Mouse (Mus musculus): ENCODE measurements around the gene Apbb2. TPM values are rescaled to one million over a fixed set of nuclear protein-coding genes. Genes with fewer than 3 reads are reported as not detected.

Apbb2 gene
- polyA plus RNA-seq, 1 experiment from 2014 or later, result 39.5 TPM

GRCm38 (mm10) chr5:66445497-66445896, 173.1 kb downstream of the Apbb2 start:
- no peaks in the 10 kb centered on the region for H3K4me1 ChIP-seq (ENCODE audit: control insufficient read depth, insufficient read depth, low read length)
- 85% methylated on average over 7 of the region's 7 CpGs for WGBS

GRCm38 (mm10) chr5:66442260-66442659, 176.3 kb downstream of the Apbb2 start:
- Histone ChIP-seq H3K36me3 (ENCODE audit: control insufficient read depth, insufficient read depth, low read length) (no peaks in the 10 kb centered on the region), H3K4me2 (replicated peaks; ENCODE audit: low read depth, low read length) (no peak overlapping the region), H3K9ac (replicated peaks; ENCODE audit: low read depth, low read length) (no peak overlapping the region), H3K27ac (ENCODE audit: low read length) (no peak overlapping the region), H3K9me3 (ENCODE audit: control insufficient read depth, low read depth, low read length) (no peaks in the 10 kb centered on the region), H3K4me3 (ENCODE audit: low read depth, low read length) (no peak overlapping the region), H3K27me3 (ENCODE audit: control insufficient read depth, insufficient read depth, low read length) (no peaks in the 10 kb centered on the region), H3K4me1 (ENCODE audit: control insufficient read depth, insufficient read depth, low read length) (no peaks in the 10 kb centered on the region)
- no peak for ATAC-seq (ENCODE audit: insufficient number of reproducible peaks, insufficient read depth, low FRiP score, low read depth)
- 95% methylated on average over 7 of the region's 7 CpGs for WGBS

More at GRCm38 (mm10) chr5:66445497-66445896, 173.1 kb downstream of the Apbb2 start:
- no peak overlapping the region for H3K9ac ChIP-seq (replicated peaks; ENCODE audit: low read depth, low read length)
- no peak overlapping the region for H3K4me3 ChIP-seq (ENCODE audit: low read depth, low read length)
- no peaks in the 10 kb centered on the region for H3K36me3 ChIP-seq (ENCODE audit: control insufficient read depth, insufficient read depth, low read length)
- ATAC-seq (ENCODE audit: insufficient number of reproducible peaks, insufficient read depth, low FRiP score, low read depth), result no peak
- no peak overlapping the region for H3K4me2 ChIP-seq (replicated peaks; ENCODE audit: low read depth, low read length)
- H3K27me3 ChIP-seq (ENCODE audit: control insufficient read depth, insufficient read depth, low read length), result no peaks in the 10 kb centered on the region
- H3K27ac ChIP-seq (ENCODE audit: low read length), result no peak overlapping the region
- no peaks in the 10 kb centered on the region for H3K9me3 ChIP-seq (ENCODE audit: control insufficient read depth, low read depth, low read length)

- H3K27ac ChIP-seq (ENCODE audit: low read length), result no peak overlapping the region
- no peak overlapping the region for H3K4me2 ChIP-seq (replicated peaks; ENCODE audit: low read depth, low read length)
- no peak overlapping the region for H3K4me3 ChIP-seq (ENCODE audit: low read depth, low read length)
- no peak for ATAC-seq (ENCODE audit: insufficient number of reproducible peaks, insufficient read depth, low FRiP score, low read depth)
- no peaks in the 10 kb centered on the region for H3K9me3 ChIP-seq (ENCODE audit: control insufficient read depth, low read depth, low read length)
- 83% methylated on average over 2 of the region's 2 CpGs for WGBS
- no peaks in the 10 kb centered on the region for H3K4me1 ChIP-seq (ENCODE audit: control insufficient read depth, insufficient read depth, low read length)
- no peaks in the 10 kb centered on the region for H3K36me3 ChIP-seq (ENCODE audit: control insufficient read depth, insufficient read depth, low read length)
- H3K9ac ChIP-seq (replicated peaks; ENCODE audit: low read depth, low read length), result no peak overlapping the region
- no peaks in the 10 kb centered on the region for H3K27me3 ChIP-seq (ENCODE audit: control insufficient read depth, insufficient read depth, low read length)
Observed at GRCm38 (mm10) chr5:66436791-66437246, 181.8 kb downstream of the Apbb2 start.

GRCm38 (mm10) chr5:66435158-66435557, 183.4 kb downstream of the Apbb2 start:
- 93% methylated on average over 4 of the region's 4 CpGs for WGBS
- H3K27ac ChIP-seq (ENCODE audit: low read length), result no peak overlapping the region
- ATAC-seq (ENCODE audit: insufficient number of reproducible peaks, insufficient read depth, low FRiP score, low read depth), result no peak
- no peaks in the 10 kb centered on the region for H3K36me3 ChIP-seq (ENCODE audit: control insufficient read depth, insufficient read depth, low read length)
- no peaks in the 10 kb centered on the region for H3K27me3 ChIP-seq (ENCODE audit: control insufficient read depth, insufficient read depth, low read length)
- H3K9me3 ChIP-seq (ENCODE audit: control insufficient read depth, low read depth, low read length), result no peaks in the 10 kb centered on the region
- no peak overlapping the region for H3K4me2 ChIP-seq (replicated peaks; ENCODE audit: low read depth, low read length)
- H3K9ac ChIP-seq (replicated peaks; ENCODE audit: low read depth, low read length), result no peak overlapping the region
- H3K4me3 ChIP-seq (ENCODE audit: low read depth, low read length), result no peak overlapping the region
- H3K4me1 ChIP-seq (ENCODE audit: control insufficient read depth, insufficient read depth, low read length), result no peaks in the 10 kb centered on the region

GRCm38 (mm10) chr5:66429076-66429475, 189.5 kb downstream of the Apbb2 start:
- no peak overlapping the region for H3K4me3 ChIP-seq (ENCODE audit: low read depth, low read length)
- 38% methylated on average over 2 of the region's 2 CpGs for WGBS
- H3K36me3 ChIP-seq (ENCODE audit: control insufficient read depth, insufficient read depth, low read length), result no peaks in the 10 kb centered on the region

GRCm38 (mm10) chr5:66428071-66428470, 190.5 kb downstream of the Apbb2 start:
- Histone ChIP-seq H3K4me1 (ENCODE audit: control insufficient read depth, insufficient read depth, low read length) (no peaks in the 10 kb centered on the region), H3K36me3 (ENCODE audit: control insufficient read depth, insufficient read depth, low read length) (no peaks in the 10 kb centered on the region), H3K9ac (replicated peaks; ENCODE audit: low read depth, low read length) (no peak overlapping the region), H3K4me3 (ENCODE audit: low read depth, low read length) (no peak overlapping the region), H3K27ac (ENCODE audit: low read length) (no peak overlapping the region), H3K4me2 (replicated peaks; ENCODE audit: low read depth, low read length) (no peak overlapping the region), H3K27me3 (ENCODE audit: control insufficient read depth, insufficient read depth, low read length) (no peaks in the 10 kb centered on the region), H3K9me3 (ENCODE audit: control insufficient read depth, low read depth, low read length) (no peaks in the 10 kb centered on the region)
- no peak for ATAC-seq (ENCODE audit: insufficient number of reproducible peaks, insufficient read depth, low FRiP score, low read depth)

More at GRCm38 (mm10) chr5:66429076-66429475, 189.5 kb downstream of the Apbb2 start:
- ATAC-seq (ENCODE audit: insufficient number of reproducible peaks, insufficient read depth, low FRiP score, low read depth), result no peak
- H3K9me3 ChIP-seq (ENCODE audit: control insufficient read depth, low read depth, low read length), result no peaks in the 10 kb centered on the region
- no peak overlapping the region for H3K27ac ChIP-seq (ENCODE audit: low read length)
- no peak overlapping the region for H3K4me2 ChIP-seq (replicated peaks; ENCODE audit: low read depth, low read length)
- no peak overlapping the region for H3K9ac ChIP-seq (replicated peaks; ENCODE audit: low read depth, low read length)
- no peaks in the 10 kb centered on the region for H3K4me1 ChIP-seq (ENCODE audit: control insufficient read depth, insufficient read depth, low read length)
- no peaks in the 10 kb centered on the region for H3K27me3 ChIP-seq (ENCODE audit: control insufficient read depth, insufficient read depth, low read length)

- WGBS, result 68% methylated on average over 4 of the region's 4 CpGs
- no peaks in the 10 kb centered on the region for H3K36me3 ChIP-seq (ENCODE audit: control insufficient read depth, insufficient read depth, low read length)
- no peak for ATAC-seq (ENCODE audit: insufficient number of reproducible peaks, insufficient read depth, low FRiP score, low read depth)
Observed at GRCm38 (mm10) chr5:66423909-66424308, 194.7 kb downstream of the Apbb2 start.

GRCm38 (mm10) chr5:66423466-66423865, 195.1 kb downstream of the Apbb2 start:
- no peak for ATAC-seq (ENCODE audit: insufficient number of reproducible peaks, insufficient read depth, low FRiP score, low read depth)
- 87% methylated on average over 4 of the region's 4 CpGs for WGBS
- no peaks in the 10 kb centered on the region for H3K27me3 ChIP-seq (ENCODE audit: control insufficient read depth, insufficient read depth, low read length)
- H3K4me1 ChIP-seq (ENCODE audit: control insufficient read depth, insufficient read depth, low read length), result no peaks in the 10 kb centered on the region
- H3K27ac ChIP-seq (ENCODE audit: low read length), result no peak overlapping the region
- no peak overlapping the region for H3K4me2 ChIP-seq (replicated peaks; ENCODE audit: low read depth, low read length)
- no peak overlapping the region for H3K4me3 ChIP-seq (ENCODE audit: low read depth, low read length)
- no peaks in the 10 kb centered on the region for H3K9me3 ChIP-seq (ENCODE audit: control insufficient read depth, low read depth, low read length)
- H3K9ac ChIP-seq (replicated peaks; ENCODE audit: low read depth, low read length), result no peak overlapping the region
- no peaks in the 10 kb centered on the region for H3K36me3 ChIP-seq (ENCODE audit: control insufficient read depth, insufficient read depth, low read length)

More at GRCm38 (mm10) chr5:66423909-66424308, 194.7 kb downstream of the Apbb2 start:
- Histone ChIP-seq H3K27ac (ENCODE audit: low read length) (no peak overlapping the region), H3K4me1 (ENCODE audit: control insufficient read depth, insufficient read depth, low read length) (no peaks in the 10 kb centered on the region), H3K9ac (replicated peaks; ENCODE audit: low read depth, low read length) (no peak overlapping the region), H3K4me2 (replicated peaks; ENCODE audit: low read depth, low read length) (no peak overlapping the region), H3K4me3 (ENCODE audit: low read depth, low read length) (no peak overlapping the region), H3K27me3 (ENCODE audit: control insufficient read depth, insufficient read depth, low read length) (no peaks in the 10 kb centered on the region), H3K9me3 (ENCODE audit: control insufficient read depth, low read depth, low read length) (no peaks in the 10 kb centered on the region)

GRCm38 (mm10) chr5:66421954-66422353, 196.6 kb downstream of the Apbb2 start:
- H3K4me3 ChIP-seq (ENCODE audit: low read depth, low read length), result no peak overlapping the region
- no peaks in the 10 kb centered on the region for H3K4me1 ChIP-seq (ENCODE audit: control insufficient read depth, insufficient read depth, low read length)
- WGBS, result 79% methylated on average over 4 of the region's 4 CpGs
- no peak overlapping the region for H3K4me2 ChIP-seq (replicated peaks; ENCODE audit: low read depth, low read length)
- no peak overlapping the region for H3K27ac ChIP-seq (ENCODE audit: low read length)
- H3K27me3 ChIP-seq (ENCODE audit: control insufficient read depth, insufficient read depth, low read length), result no peaks in the 10 kb centered on the region
- H3K9ac ChIP-seq (replicated peaks; ENCODE audit: low read depth, low read length), result no peak overlapping the region
- no peaks in the 10 kb centered on the region for H3K36me3 ChIP-seq (ENCODE audit: control insufficient read depth, insufficient read depth, low read length)
- ATAC-seq (ENCODE audit: insufficient number of reproducible peaks, insufficient read depth, low FRiP score, low read depth), result no peak
- H3K9me3 ChIP-seq (ENCODE audit: control insufficient read depth, low read depth, low read length), result no peaks in the 10 kb centered on the region

Data from stomach, embryonic 14.5 days (tissue).